Mouse (Mus musculus): ENCODE measurements at regions not wholly inside any gene's neighbourhood (a gene's known extent, or its start where the extent isn't known, plus 50 kb on each side); places are given as distances from the start of the nearest gene placed in this dataset.

DNA sequence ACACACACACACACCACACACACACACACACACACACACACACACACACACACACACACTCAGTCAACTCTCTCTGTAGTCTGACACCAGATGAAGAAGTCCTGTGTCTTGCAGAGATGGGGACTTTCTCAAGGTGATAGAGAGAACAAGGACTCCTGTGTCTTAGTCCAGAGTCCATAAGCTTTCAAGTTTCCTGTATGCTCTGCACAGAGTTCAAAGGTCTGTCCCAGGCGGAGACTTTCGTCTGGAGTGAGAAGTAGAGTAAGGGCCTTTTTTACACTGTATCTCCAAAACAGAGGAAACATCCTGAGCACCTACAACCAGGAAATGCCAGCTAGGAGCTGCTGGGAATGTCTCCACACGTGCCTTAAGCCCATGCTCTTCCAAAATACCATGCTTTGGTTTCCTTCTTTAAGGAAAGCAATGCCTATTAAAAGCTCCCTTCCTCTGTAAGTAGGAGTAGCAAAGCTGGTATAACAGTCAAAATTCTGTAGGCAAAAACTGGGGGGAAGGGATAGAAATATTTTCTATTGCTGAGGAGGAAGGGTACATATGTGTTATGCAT lies 459.9 kb upstream of the Zmiz1 start:
- TF ChIP-seq POLR2A (IDR thresholded peaks at IDR 0.05; ENCODE audit: low read depth, low read length) (no peak), CTCF (IDR thresholded peaks at IDR 0.05; ENCODE audit: extremely low read depth, insufficient read length, insufficient replicate concordance, low read depth, low read length) (no peak)

Measured in small intestine, adult 2 months (tissue).